Mouse (Mus musculus) embryonic fibroblast, embryonic 13.5 days (primary cell): Measurements from ENCODE around the gene Phf7.

ENCODE experiments used
- CTCF ChIP-seq: IDR thresholded peaks from 2 replicates; pipeline ENCODE4 v1.5.1; 2011; ENCODE audit warnings: mild to moderate bottlenecking, control low read depth, low read length, moderate library complexity, borderline replicate concordance; ENCODE audit not compliant: insufficient read depth
- POLR2A ChIP-seq: IDR thresholded peaks from 2 replicates; pipeline ENCODE4 v1.6.1; 2011; ENCODE audit warnings: low read depth, mild to moderate bottlenecking, control low read depth, low read length, moderate library complexity

DNA sequence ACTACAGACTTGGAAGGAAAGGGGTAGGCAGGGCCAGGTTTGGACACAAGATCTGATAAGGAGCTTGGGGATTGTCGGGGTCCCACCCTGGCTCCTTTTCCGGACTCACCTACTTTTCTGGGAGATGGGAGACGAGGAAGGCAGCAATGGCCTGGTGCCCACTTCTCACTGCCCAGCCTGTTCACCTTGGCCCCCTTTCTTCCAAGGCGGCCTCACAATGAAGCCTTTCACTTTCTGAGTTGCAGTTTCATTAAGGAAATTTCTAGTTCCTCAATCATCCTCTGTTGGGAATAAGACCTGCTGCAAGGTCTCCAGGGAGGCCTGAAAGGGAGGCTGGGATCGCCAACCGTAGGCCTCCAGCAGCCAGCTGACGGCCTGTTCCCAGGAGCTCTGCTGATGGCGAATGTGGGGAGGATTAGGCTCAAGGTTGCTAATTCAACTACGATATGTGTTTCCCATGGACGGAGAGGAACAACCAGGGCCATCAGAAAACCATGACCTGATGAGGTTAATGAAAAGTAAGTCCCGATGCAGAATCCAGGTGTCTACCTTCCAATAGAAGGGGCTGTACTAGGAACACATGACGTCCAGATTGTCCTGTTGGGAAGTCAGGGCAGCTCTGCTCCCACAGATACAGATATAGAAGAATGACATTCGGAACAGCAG is 18.6 kb downstream of the Phf7 start:
- TF ChIP-seq CTCF = no peak
- TF ChIP-seq POLR2A = no peak
